Mouse (Mus musculus) kidney, adult 2 months (tissue): ENCODE measurements around the gene Ppfia1. TPM values are rescaled to one million over a fixed set of nuclear protein-coding genes. Genes with fewer than 3 reads are reported as not detected.

Experiments
- DNase-seq: peaks from one replicate; pipeline ENCODE4 v3.0.0; 2021
- H3K27ac ChIP-seq: fragments of 200-500 bp; 2 replicates; pipeline ENCODE4 v1.5.1; 2012; ENCODE audit warnings: low read depth, low read length, control low read depth, inconsistent platforms; ENCODE audit not compliant: insufficient read depth
- H3K27me3 ChIP-seq: fragments of 200-500 bp; replicated peaks from 2 replicates; pipeline ENCODE4 v1.6.1; 2012; ENCODE audit warnings: mild to moderate bottlenecking, moderate library complexity, low read length, inconsistent platforms; ENCODE audit not compliant: control insufficient read depth, insufficient read depth
- H3K36me3 ChIP-seq: fragments of 200-500 bp; 2 replicates; pipeline ENCODE4 v1.6.1; 2012; ENCODE audit warnings: mild to moderate bottlenecking, moderate library complexity, low read length, inconsistent platforms; ENCODE audit not compliant: control insufficient read depth, insufficient read depth
- H3K4me1 ChIP-seq: fragments of 200-500 bp; 2 replicates; pipeline ENCODE4 v1.6.1; 2011; ENCODE audit warnings: low read length; ENCODE audit not compliant: control insufficient read depth, insufficient read depth
- H3K4me3 ChIP-seq: fragments of 200-500 bp; 2 replicates; pipeline ENCODE4 v1.5.1; 2011; ENCODE audit warnings: mild to moderate bottlenecking, low read depth, low read length, control low read depth; ENCODE audit not compliant: insufficient read depth
- CTCF ChIP-seq: fragments of 200-500 bp; conservative IDR thresholded peaks from 2 replicates; pipeline ENCODE4 v1.5.1; 2011; ENCODE audit warnings: low read depth, mild to moderate bottlenecking, control low read depth, low read length, moderate library complexity, mixed read lengths; ENCODE audit not compliant: insufficient read depth, insufficient read length
- POLR2A ChIP-seq: fragments of 200-500 bp; IDR thresholded peaks from one replicate; pipeline ENCODE4 v1.6.1; 2011; ENCODE audit warnings: low read depth, low read length, control low read depth
- whole genome bisulfite sequencing: fragments of 180-500 bp; shearing (Covaris S2); methylation state at CpG from one replicate; pipeline ENCODE4 v1.1.7; 2018; 5-methylcytosine and 5-hydroxymethylcytosine counted together
- polyA plus RNA-seq: library from polyadenylated mRNA; depleted of rRNA; stranded (reverse); fragments of >200 nt; gene quantifications from 2 replicates; pipeline ENCODE4 v1.2.3, GENCODE M21; 2012

Ppfia1 gene
- polyA plus RNA-seq, 1 experiment, result 44.9 TPM

- no peak overlapping the region for H3K27ac ChIP-seq
- DNase-seq, result no peak
Observed at GRCm38 (mm10) chr7:144550811-144551210, 2.7 kb downstream of the Ppfia1 start.

GRCm38 (mm10) chr7:144549904-144550566 lies 3.5 kb downstream of the Ppfia1 start:
- DNase-seq, result no peak
- H3K36me3 ChIP-seq, result no peaks in the 10 kb centered on the region; the same call in 1 of the 2 replicates
- WGBS, result 100% methylated on average over 2 of the region's 2 CpGs

More at GRCm38 (mm10) chr7:144550811-144551210, 2.7 kb downstream of the Ppfia1 start:
- Histone ChIP-seq H3K4me1 (peaks cover 22% of the 10 kb centered on the region), H3K36me3 (no peaks in the 10 kb centered on the region; the same call in 1 of the 2 replicates), H3K4me3 (no peak overlapping the region), H3K27me3 (no peaks in the 10 kb centered on the region)
- WGBS, result 40% methylated on average over 1 of the region's 1 CpGs
- TF ChIP-seq POLR2A (no peak), CTCF (no peak)

GRCm38 (mm10) chr7:144545231-144545630 lies 8.3 kb downstream of the Ppfia1 start:
- H3K4me1 ChIP-seq, result peaks cover 9% of the 10 kb centered on the region; the same call in 1 of the 2 replicates
- TF ChIP-seq CTCF, result no peak
- WGBS, result 47% methylated on average over 3 of the region's 3 CpGs
- no peaks in the 10 kb centered on the region for H3K27me3 ChIP-seq
- no peaks in the 10 kb centered on the region; the same call in 1 of the 2 replicates for H3K36me3 ChIP-seq
- no peak overlapping the region; the same call in 1 of the 2 replicates for H3K27ac ChIP-seq
- DNase-seq, result peak; percentile 48
- H3K4me3 ChIP-seq, result no peak overlapping the region

More at GRCm38 (mm10) chr7:144549904-144550566, 3.5 kb downstream of the Ppfia1 start:
- Histone ChIP-seq H3K4me1 (peaks cover 26% of the 10 kb centered on the region), H3K27ac (no peak overlapping the region), H3K4me3 (no peak overlapping the region), H3K27me3 (no peaks in the 10 kb centered on the region)
- TF ChIP-seq POLR2A (no peak), CTCF (no peak)

- 96% methylated on average over 5 of the region's 5 CpGs for WGBS
- Histone ChIP-seq H3K4me1 (peaks cover 9% of the 10 kb centered on the region; the same call in 1 of the 2 replicates), H3K27me3 (no peaks in the 10 kb centered on the region), H3K27ac (no peak overlapping the region), H3K36me3 (no peaks in the 10 kb centered on the region), H3K4me3 (no peak overlapping the region)
- no peak for TF ChIP-seq POLR2A
- TF ChIP-seq CTCF, result no peak
- DNase-seq, result no peak
Observed at GRCm38 (mm10) chr7:144541351-144541750, 12.2 kb downstream of the Ppfia1 start.

GRCm38 (mm10) chr7:144539146-144539545 lies 14.4 kb downstream of the Ppfia1 start:
- Histone ChIP-seq H3K27ac (no peak overlapping the region), H3K4me3 (no peak overlapping the region), H3K36me3 (no peaks in the 10 kb centered on the region), H3K27me3 (no peaks in the 10 kb centered on the region), H3K4me1 (no peaks in the 10 kb centered on the region; the same call in 1 of the 2 replicates)
- DNase-seq, result no peak
- 70% methylated on average over 2 of the region's 2 CpGs for WGBS
- TF ChIP-seq POLR2A, result no peak
- TF ChIP-seq CTCF, result no peak

- no peak overlapping the region for H3K27ac ChIP-seq
- TF ChIP-seq POLR2A (no peak), CTCF (no peak)
- WGBS, result 65% methylated on average over 4 of the region's 4 CpGs
- no peak overlapping the region for H3K4me3 ChIP-seq
- no peaks in the 10 kb centered on the region; the same call in 1 of the 2 replicates for H3K4me1 ChIP-seq
- no peaks in the 10 kb centered on the region for H3K27me3 ChIP-seq
- no peaks in the 10 kb centered on the region for H3K36me3 ChIP-seq
- DNase-seq, result no peak
Observed at GRCm38 (mm10) chr7:144538030-144538644, 15.4 kb downstream of the Ppfia1 start.

GRCm38 (mm10) chr7:144536367-144536766 lies 17.2 kb downstream of the Ppfia1 start:
- no peak overlapping the region for H3K27ac ChIP-seq
- no peak for TF ChIP-seq CTCF
- no peak for TF ChIP-seq POLR2A
- 87% methylated on average over 3 of the region's 3 CpGs for WGBS

More at GRCm38 (mm10) chr7:144536367-144536766, 17.2 kb downstream of the Ppfia1 start:
- Histone ChIP-seq H3K27me3 (no peaks in the 10 kb centered on the region), H3K4me3 (no peak overlapping the region), H3K36me3 (no peaks in the 10 kb centered on the region), H3K4me1 (no peaks in the 10 kb centered on the region; the same call in 1 of the 2 replicates)
- DNase-seq, result no peak
